Mouse (Mus musculus) lung, adult 2 months (tissue): ENCODE measurements around the gene Pth2. TPM values are rescaled to one million over a fixed set of nuclear protein-coding genes. Genes with fewer than 3 reads are reported as not detected.

ENCODE experiments used
- DNase-seq: peaks from one replicate; pipeline ENCODE4 v3.0.0; 2022
- H3K4me1 ChIP-seq: fragments of 200-500 bp; 2 replicates; pipeline ENCODE4 v1.6.1; 2011; ENCODE audit warnings: low read length; ENCODE audit not compliant: control insufficient read depth, insufficient read depth
- H3K4me3 ChIP-seq: fragments of 200-500 bp; replicated peaks from 2 replicates; pipeline ENCODE3; 2011; ENCODE audit warnings: low read depth, mild to moderate bottlenecking, control low read depth, low read length; ENCODE audit errors: extremely low read depth
- CTCF ChIP-seq: fragments of 200-500 bp; IDR thresholded peaks from 2 replicates; pipeline ENCODE4 v1.5.1; 2011; ENCODE audit warnings: mild to moderate bottlenecking, low read length, control low read depth; ENCODE audit not compliant: insufficient read depth
- POLR2A ChIP-seq: fragments of 200-500 bp; IDR thresholded peaks from 2 replicates; pipeline ENCODE4 v1.6.1; 2011; ENCODE audit warnings: low read depth, mild to moderate bottlenecking, control low read depth, low read length, borderline replicate concordance; ENCODE audit errors: extremely low read depth
- WGBS: fragments of 180-500 bp; shearing (Covaris S2); methylation state at CpG from one replicate; pipeline ENCODE4 v1.1.7; 2018; 5-methylcytosine and 5-hydroxymethylcytosine counted together
- polyA plus RNA-seq: library from polyadenylated mRNA; depleted of rRNA; stranded (reverse); fragments of >200 nt; gene quantifications from 2 replicates; pipeline ENCODE4 v1.2.3, GENCODE M21; 2012

Pth2 gene
- polyA plus RNA-seq, 1 experiment = not detected

DNA sequence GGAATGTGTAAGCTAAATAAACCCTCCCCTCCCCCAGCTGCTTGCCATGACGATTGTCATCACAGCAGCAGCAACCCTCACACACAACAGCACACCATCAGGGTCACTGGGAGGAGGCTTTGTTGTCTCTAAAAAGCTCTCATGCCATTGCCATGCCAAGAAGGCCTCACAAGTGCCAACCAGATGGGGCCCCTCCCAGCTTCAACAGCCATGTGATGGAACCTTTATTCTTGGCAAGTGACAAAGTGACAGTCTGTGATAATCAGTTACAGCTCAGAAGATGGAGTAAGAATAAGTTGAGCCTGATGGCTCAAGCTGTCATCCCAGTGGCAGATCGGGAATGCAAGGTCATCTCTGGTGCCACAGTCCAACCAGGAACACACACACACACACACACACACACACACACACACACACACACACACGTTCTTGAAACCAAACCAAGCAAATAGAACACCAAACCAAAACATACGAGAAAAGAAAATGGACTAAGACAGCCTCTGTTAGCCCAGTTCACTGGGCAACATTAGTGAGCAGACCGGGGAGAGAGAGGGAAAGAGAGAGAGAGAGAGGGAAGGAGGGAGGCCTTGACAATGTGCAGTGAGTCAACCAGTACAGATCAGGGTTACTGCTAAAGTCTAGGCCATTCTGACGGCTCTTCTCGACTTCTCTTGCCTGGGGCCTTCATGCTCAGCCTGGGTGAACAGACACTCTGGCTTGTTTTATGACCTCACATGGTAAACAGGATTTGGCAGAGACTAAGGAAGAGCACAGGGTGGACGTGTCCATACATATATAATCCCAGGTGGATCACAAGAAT, 40.7 kb upstream of the Pth2 start:
- no peak for DNase-seq
- H3K4me1 ChIP-seq = 0 out of 2 replicates have a peak, but pooled peaks cover 2% of the 10 kb centered on the region

DNA sequence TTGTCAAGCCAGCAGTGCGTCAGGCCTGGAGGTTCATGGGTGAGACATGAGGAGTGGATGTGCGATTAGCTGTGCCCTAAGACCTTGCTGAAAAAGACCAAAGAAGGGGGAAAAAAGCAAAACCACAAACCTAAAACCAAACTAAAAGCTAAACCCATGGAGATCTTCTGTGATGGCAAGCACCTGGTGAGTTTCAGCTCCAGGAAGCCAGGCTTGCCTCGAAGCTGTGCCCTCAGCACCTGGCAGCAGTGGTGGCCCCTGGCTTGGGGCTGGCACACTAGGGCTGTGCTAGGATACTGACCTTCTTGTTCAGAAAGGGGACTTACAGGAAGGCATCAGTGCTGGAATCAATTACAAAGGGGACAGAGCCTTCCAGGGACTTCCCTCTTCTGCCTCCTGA, 39.5 kb upstream of the Pth2 start:
- Histone ChIP-seq H3K4me3 (no peak overlapping the region), H3K4me1 (0 out of 2 replicates have a peak, but pooled peaks cover 2% of the 10 kb centered on the region)
- TF ChIP-seq POLR2A = no peak
- TF ChIP-seq CTCF = no peak
- DNase-seq = no peak
- 81% methylated on average over 3 of the region's 3 CpGs for WGBS

More for the DNA sequence above, 40.7 kb upstream of the Pth2 start:
- H3K4me3 ChIP-seq = no peak overlapping the region
- 64% methylated on average over 8 of the region's 8 CpGs for WGBS
- TF ChIP-seq CTCF (no peak), POLR2A (no peak)

DNA sequence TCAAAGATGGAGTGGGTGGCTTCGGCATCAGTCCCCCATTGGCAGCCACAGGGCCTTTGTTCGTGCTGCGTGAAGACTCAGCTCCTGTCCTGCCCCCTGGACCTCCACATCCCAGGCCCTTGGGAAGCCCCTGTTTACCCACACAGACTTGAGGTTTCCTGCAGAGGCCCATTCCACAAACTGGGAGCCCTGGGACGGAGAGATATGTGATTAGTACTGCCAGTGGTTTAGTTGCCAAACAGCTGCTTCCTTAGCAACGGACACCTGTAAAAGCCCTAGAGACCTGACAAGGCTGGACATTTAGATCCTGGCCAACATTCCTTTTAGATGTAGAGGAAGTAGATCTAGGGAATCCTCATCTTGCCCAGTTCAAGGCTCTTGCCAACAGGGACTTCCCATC, 38.9 kb upstream of the Pth2 start:
- TF ChIP-seq CTCF (no peak), POLR2A (no peak)
- DNase-seq = no peak
- no peak overlapping the region for H3K4me3 ChIP-seq
- 84% methylated on average over 5 of the region's 5 CpGs for WGBS
- H3K4me1 ChIP-seq = no peaks in the 10 kb centered on the region

- Histone ChIP-seq H3K4me3 (no peak overlapping the region), H3K4me1 (no peaks in the 10 kb centered on the region; the same call in 1 of the 2 replicates)
- DNase-seq = no peak
- WGBS = 73% methylated on average over 13 of the region's 13 CpGs
- TF ChIP-seq POLR2A = no peak
- TF ChIP-seq CTCF = no peak
Measured at GRCm38 (mm10) chr7:45144368-45145174, 36.2 kb upstream of the Pth2 start.

GRCm38 (mm10) chr7:45145460-45145859, 35.3 kb upstream of the Pth2 start:
- no peak for DNase-seq
- TF ChIP-seq POLR2A (no peak), CTCF (no peak)
- H3K4me3 ChIP-seq = no peak overlapping the region
- H3K4me1 ChIP-seq = peaks cover 2% of the 10 kb centered on the region
- 96% methylated on average over 8 of the region's 8 CpGs for WGBS

DNA sequence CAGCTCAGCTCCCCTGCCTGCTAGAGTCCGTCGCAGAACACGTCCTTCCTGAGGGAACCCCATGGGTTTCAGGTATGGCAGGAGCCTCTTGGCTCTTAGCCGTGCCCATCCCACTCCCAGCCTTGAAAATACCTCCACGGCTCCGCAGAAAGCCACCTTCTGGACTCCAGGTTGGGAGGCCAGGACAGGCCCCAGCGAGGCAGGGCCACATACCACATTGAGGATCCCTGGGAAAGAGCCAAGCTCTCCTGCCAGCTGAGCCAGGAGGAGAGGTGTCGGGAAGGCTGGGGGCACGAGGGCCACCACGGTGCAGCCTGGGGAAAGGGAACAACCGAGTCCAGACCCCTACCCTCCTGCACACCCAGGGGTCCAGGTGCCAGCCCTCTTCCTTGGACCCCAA, 33.5 kb upstream of the Pth2 start:
- Histone ChIP-seq H3K4me3 (no peak overlapping the region), H3K4me1 (peaks cover 6% of the 10 kb centered on the region)
- DNase-seq = no peak
- TF ChIP-seq POLR2A (no peak), CTCF (no peak)
- WGBS = 90% methylated on average over 11 of the region's 11 CpGs

DNA sequence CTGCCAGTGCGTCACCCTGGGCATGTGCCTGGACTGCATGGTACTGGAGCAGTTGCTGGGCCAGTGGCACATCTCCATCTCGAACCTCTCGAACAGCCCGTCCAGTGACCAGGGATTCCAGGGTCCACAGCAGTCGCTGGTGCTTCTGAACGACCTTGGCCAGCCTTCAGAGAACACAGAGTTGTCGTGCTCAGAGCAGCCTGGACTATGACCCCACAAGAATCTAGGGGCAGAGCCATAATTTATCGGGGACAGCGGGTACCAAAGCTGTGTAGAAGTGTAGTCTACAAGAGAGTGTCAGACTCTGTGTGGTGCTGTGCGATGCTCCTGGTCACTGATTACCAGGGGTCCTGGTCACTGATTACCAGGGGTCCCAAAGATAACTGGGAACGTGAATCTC, 32.9 kb upstream of the Pth2 start:
- DNase-seq = no peak
- no peak for TF ChIP-seq CTCF
- TF ChIP-seq POLR2A = no peak
- WGBS = 76% methylated on average over 11 of the region's 11 CpGs

DNA sequence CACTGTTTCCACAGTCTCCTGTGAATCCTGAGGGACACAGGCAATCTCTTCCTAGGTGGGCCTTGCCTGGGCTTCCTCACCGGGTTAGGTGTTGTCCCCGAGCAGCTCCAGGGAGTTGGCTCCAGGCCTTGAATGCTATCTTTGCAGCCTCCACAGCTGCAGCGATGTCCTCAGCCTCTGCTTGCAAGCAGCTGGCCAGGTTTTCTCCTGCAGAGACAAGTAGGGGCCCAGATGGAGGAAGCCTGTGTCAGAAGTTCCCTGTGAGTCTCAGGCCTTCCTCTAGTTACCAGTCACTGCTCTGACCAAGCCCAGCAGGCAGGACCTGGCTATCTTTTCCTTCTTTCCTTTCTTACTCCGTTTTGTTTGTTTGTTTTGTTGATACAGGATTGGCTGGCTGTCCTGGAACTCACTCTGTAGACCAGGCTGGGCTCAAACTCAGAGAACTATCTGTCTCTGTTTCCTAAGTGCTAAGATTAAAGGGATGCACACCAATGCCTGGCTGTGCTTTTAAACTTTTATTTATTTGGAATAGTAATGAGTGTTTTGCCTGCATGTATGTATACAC, 32.2 kb upstream of the Pth2 start:
- DNase-seq = no peak
- no peak overlapping the region for H3K4me3 ChIP-seq
- H3K4me1 ChIP-seq = peaks cover 6% of the 10 kb centered on the region
- 54% methylated on average over 4 of the region's 4 CpGs for WGBS
- TF ChIP-seq CTCF (no peak), POLR2A (no peak)

More for the DNA sequence above, 32.9 kb upstream of the Pth2 start:
- Histone ChIP-seq H3K4me1 (peaks cover 6% of the 10 kb centered on the region), H3K4me3 (no peak overlapping the region)

GRCm38 (mm10) chr7:45149545-45149944, 31.2 kb upstream of the Pth2 start:
- DNase-seq = no peak

More at GRCm38 (mm10) chr7:45149545-45149944, 31.2 kb upstream of the Pth2 start:
- no peak overlapping the region for H3K4me3 ChIP-seq
- H3K4me1 ChIP-seq = peaks cover 6% of the 10 kb centered on the region
- TF ChIP-seq CTCF (no peak), POLR2A (no peak)
- WGBS = 65% methylated on average over 6 of the region's 6 CpGs
